Mouse (Mus musculus) lung, embryonic 14.5 days (tissue): ENCODE data around the gene Nradd. TPM values are rescaled to one million over a fixed set of nuclear protein-coding genes. Genes with fewer than 3 reads are reported as not detected.

Experiments
- ATAC-seq: fragments of 200-750 bp; cut with Nextera tagmentation; 2 replicates; pipeline ENCODE4 v1.8.0; 2017; ENCODE audit warnings: mild to moderate bottlenecking, moderate TSS enrichment, moderate library complexity; ENCODE audit not compliant: insufficient read depth
- DNase-seq: peaks from one replicate; pipeline ENCODE4 v3.0.0-alpha.2; 2015
- H3K27ac ChIP-seq: fragments of 300-500 bp; sonication (generic); 2 replicates; pipeline ENCODE4 v1.5.1; 2014; ENCODE audit warnings: low read depth, mild to moderate bottlenecking, moderate library complexity
- H3K27me3 ChIP-seq: fragments of 300-500 bp; sonication (generic); 2 replicates; pipeline ENCODE4 v1.6.1; 2014; ENCODE audit warnings: low read length, control low read depth; ENCODE audit not compliant: insufficient read depth
- H3K36me3 ChIP-seq: fragments of 300-500 bp; sonication (generic); 2 replicates; pipeline ENCODE4 v1.6.1; 2014; ENCODE audit warnings: control low read depth; ENCODE audit not compliant: insufficient read depth
- H3K4me1 ChIP-seq: fragments of 300-500 bp; sonication (generic); 2 replicates; pipeline ENCODE4 v1.6.1; 2014; ENCODE audit warnings: antibody characterized with exemption, control low read depth; ENCODE audit not compliant: insufficient read depth
- H3K4me2 ChIP-seq: fragments of 300-500 bp; sonication (generic); 2 replicates; pipeline ENCODE4 v1.6.1; 2014; ENCODE audit warnings: mild to moderate bottlenecking
- H3K4me3 ChIP-seq: fragments of 300-500 bp; sonication (generic); 2 replicates; pipeline ENCODE4 v1.5.1; 2014; ENCODE audit warnings: low read depth, low read length
- H3K9ac ChIP-seq: fragments of 300-500 bp; sonication (generic); 2 replicates; pipeline ENCODE4 v1.6.1; 2014
- H3K9me3 ChIP-seq: fragments of 300-500 bp; sonication (generic); 2 replicates; pipeline ENCODE4 v1.6.1; 2016; ENCODE audit warnings: low read depth, low read length, control low read depth
- CTCF ChIP-seq: IDR thresholded peaks from 2 replicates; pipeline ENCODE4 v1.5.1; 2016; ENCODE audit warnings: antibody characterized with exemption, low read depth
- WGBS: fragments of 180-500 bp; shearing (Covaris S2); extraction: QIAGEN DNeasy Blood & Tissue Kit; methylation state at CpG from one replicate; pipeline ENCODE4 v1.1.7; 2014; 5-methylcytosine and 5-hydroxymethylcytosine counted together
- polyA plus RNA-seq: library from polyadenylated mRNA; unstranded; fragments of >200 nt; fragmentation: Nextera tagmentation; extraction: Ambion mirVana; gene quantifications from 2 replicates; pipeline ENCODE4 v1.2.1, GENCODE M21; 2014

Nradd gene
- polyA plus RNA-seq, 1 experiment from 2014 or later, result 29.9 TPM

GRCm38 (mm10) chr9:110625350-110625908 is 1.2 kb upstream of the Nradd start:
- Histone ChIP-seq H3K9me3 (no peaks in the 10 kb centered on the region), H3K27me3 (peaks cover under 1% of the 10 kb centered on the region; the same call in 1 of the 2 replicates), H3K36me3 (peaks cover 23% of the 10 kb centered on the region), H3K9ac (peak overlapping the region; percentile 69), H3K4me1 (peaks cover 3% of the 10 kb centered on the region), H3K27ac (peak overlapping the region; percentile 94), H3K4me3 (peak overlapping the region; percentile 58), H3K4me2 (peak overlapping the region; percentile 99)
- no peak for TF ChIP-seq CTCF
- ATAC-seq (no peak), DNase-seq (no peak)
- WGBS, result 62% methylated on average over 11 of the region's 11 CpGs

- TF ChIP-seq CTCF, result no peak
- Histone ChIP-seq H3K9me3 (no peaks in the 10 kb centered on the region), H3K27me3 (no peaks in the 10 kb centered on the region), H3K4me2 (peak overlapping the region; percentile 99), H3K36me3 (peaks cover 41% of the 10 kb centered on the region), H3K9ac (peak overlapping the region; percentile 69), H3K4me3 (peak overlapping the region; percentile 58), H3K27ac (peak overlapping the region; percentile 94), H3K4me1 (peaks cover 3% of the 10 kb centered on the region)
- ATAC-seq (no peak), DNase-seq (peak; percentile 22)
- WGBS, result 31% methylated on average over 8 of the region's 8 CpGs
Measured at GRCm38 (mm10) chr9:110623416-110624195, 646 bp downstream of the Nradd start.

GRCm38 (mm10) chr9:110622621-110623219 is 1.5 kb downstream of the Nradd start:
- Histone ChIP-seq H3K9ac (no peak overlapping the region), H3K27ac (no peak overlapping the region), H3K4me3 (no peak overlapping the region), H3K4me2 (no peak overlapping the region), H3K9me3 (no peaks in the 10 kb centered on the region), H3K4me1 (peaks cover 3% of the 10 kb centered on the region), H3K36me3 (peaks cover 50% of the 10 kb centered on the region), H3K27me3 (no peaks in the 10 kb centered on the region)
- ATAC-seq, result no peak
- 72% methylated on average over 12 of the region's 12 CpGs for WGBS
- DNase-seq, result no peak
- TF ChIP-seq CTCF, result no peak

- H3K36me3 ChIP-seq, result peaks cover 63% of the 10 kb centered on the region
- no peak overlapping the region for H3K4me2 ChIP-seq
- H3K9me3 ChIP-seq, result no peaks in the 10 kb centered on the region
- H3K4me3 ChIP-seq, result no peak overlapping the region
- no peaks in the 10 kb centered on the region for H3K27me3 ChIP-seq
- peaks cover 3% of the 10 kb centered on the region for H3K4me1 ChIP-seq
- WGBS, result 93% methylated on average over 7 of the region's 7 CpGs
- ATAC-seq (no peak), DNase-seq (no peak)
- TF ChIP-seq CTCF, result no peak
- H3K27ac ChIP-seq, result no peak overlapping the region
- no peak overlapping the region for H3K9ac ChIP-seq
Measured at GRCm38 (mm10) chr9:110620685-110621084, 3.6 kb downstream of the Nradd start.

- Histone ChIP-seq H3K9ac (no peak overlapping the region), H3K4me3 (no peak overlapping the region), H3K9me3 (no peaks in the 10 kb centered on the region), H3K27ac (no peak overlapping the region), H3K4me2 (no peak overlapping the region), H3K36me3 (peaks cover 68% of the 10 kb centered on the region), H3K4me1 (peaks cover 2% of the 10 kb centered on the region), H3K27me3 (no peaks in the 10 kb centered on the region)
- ATAC-seq (no peak), DNase-seq (peak; percentile 39)
- WGBS, result 79% methylated on average over 7 of the region's 7 CpGs
- TF ChIP-seq CTCF, result peak; percentile 53
Measured at GRCm38 (mm10) chr9:110620180-110620579, 4.1 kb downstream of the Nradd start.

- Histone ChIP-seq H3K27ac (no peak overlapping the region), H3K4me3 (no peak overlapping the region), H3K36me3 (peaks cover 73% of the 10 kb centered on the region), H3K4me2 (no peak overlapping the region), H3K9ac (no peak overlapping the region), H3K4me1 (no peaks in the 10 kb centered on the region), H3K9me3 (no peaks in the 10 kb centered on the region), H3K27me3 (no peaks in the 10 kb centered on the region)
- no peak for TF ChIP-seq CTCF
- 76% methylated on average over 3 of the region's 3 CpGs for WGBS
- peak; percentile 10 for DNase-seq
- ATAC-seq, result no peak
Measured at GRCm38 (mm10) chr9:110617081-110617480, 7.2 kb downstream of the Nradd start.

GRCm38 (mm10) chr9:110611471-110611870 is 12.8 kb downstream of the Nradd start:
- Histone ChIP-seq H3K27me3 (no peaks in the 10 kb centered on the region), H3K9me3 (no peaks in the 10 kb centered on the region), H3K27ac (no peak overlapping the region), H3K4me2 (no peak overlapping the region), H3K4me3 (no peak overlapping the region), H3K4me1 (no peaks in the 10 kb centered on the region), H3K36me3 (peaks cover 65% of the 10 kb centered on the region), H3K9ac (no peak overlapping the region)
- ATAC-seq, result no peak
- 94% methylated on average over 3 of the region's 3 CpGs for WGBS
- no peak for TF ChIP-seq CTCF
- DNase-seq, result no peak
